Mouse (Mus musculus) embryonic facial prominence, embryonic 14.5 days (tissue): ENCODE data around the gene Alg14. TPM values are rescaled to one million over a fixed set of nuclear protein-coding genes. Genes with fewer than 3 reads are reported as not detected.

Experiments used
- ATAC-seq: fragments of 200-750 bp; cut with Nextera tagmentation; 2 replicates; pipeline ENCODE4 v1.8.0; 2017; ENCODE audit warnings: low read depth, moderate number of reproducible peaks, moderate TSS enrichment
- DNase-seq: peaks from one replicate; pipeline ENCODE4 v3.0.0-alpha.2; 2015; ENCODE audit warnings: low spot score
- H3K27ac ChIP-seq: fragments of 300-500 bp; sonication (generic); replicated peaks from 2 replicates; pipeline ENCODE4 v1.5.1; 2014; ENCODE audit warnings: low read depth, mild to moderate bottlenecking, low read length, moderate library complexity
- H3K27me3 ChIP-seq: fragments of 300-500 bp; sonication (generic); replicated peaks from 2 replicates; pipeline ENCODE4 v1.6.1; 2014; ENCODE audit warnings: low read length; ENCODE audit not compliant: control insufficient read depth, insufficient read depth
- H3K36me3 ChIP-seq: fragments of 300-500 bp; sonication (generic); 2 replicates; pipeline ENCODE4 v1.6.1; 2014; ENCODE audit warnings: low read length, mixed read lengths; ENCODE audit not compliant: control insufficient read depth, insufficient read depth
- H3K4me1 ChIP-seq: fragments of 300-500 bp; sonication (generic); 2 replicates; pipeline ENCODE4 v1.6.1; 2014; ENCODE audit warnings: antibody characterized with exemption, low read length; ENCODE audit not compliant: control insufficient read depth, insufficient read depth
- H3K4me2 ChIP-seq: fragments of 300-500 bp; sonication (generic); 2 replicates; pipeline ENCODE4 v1.6.1; 2014; ENCODE audit warnings: low read depth, mild to moderate bottlenecking, low read length, moderate library complexity, mixed read lengths
- H3K4me3 ChIP-seq: fragments of 300-500 bp; sonication (generic); 2 replicates; pipeline ENCODE4 v1.5.1; 2014; ENCODE audit warnings: low read depth, mild to moderate bottlenecking, low read length
- H3K9ac ChIP-seq: fragments of 300-500 bp; sonication (generic); 2 replicates; pipeline ENCODE4 v1.6.1; 2014; ENCODE audit warnings: low read depth, mild to moderate bottlenecking, low read length, moderate library complexity, mixed read lengths
- H3K9me3 ChIP-seq: fragments of 300-500 bp; sonication (generic); 2 replicates; pipeline ENCODE4 v1.6.1; 2016; ENCODE audit warnings: low read length; ENCODE audit not compliant: control insufficient read depth
- WGBS: fragments of 180-500 bp; shearing (Covaris S2); extraction: QIAGEN DNeasy Blood & Tissue Kit; methylation state at CpG from one replicate; pipeline ENCODE4 v1.1.7; 2014; 5-methylcytosine and 5-hydroxymethylcytosine counted together
- polyA plus RNA-seq: library from polyadenylated mRNA; unstranded; fragments of >200 nt; fragmentation: Nextera tagmentation; extraction: Ambion mirVana; gene quantifications from 2 replicates; pipeline ENCODE4 v1.2.1, GENCODE M21; 2014

The Alg14 gene
- polyA plus RNA-seq, result 38.8 and 49.6 TPM in 2 replicates

DNA sequence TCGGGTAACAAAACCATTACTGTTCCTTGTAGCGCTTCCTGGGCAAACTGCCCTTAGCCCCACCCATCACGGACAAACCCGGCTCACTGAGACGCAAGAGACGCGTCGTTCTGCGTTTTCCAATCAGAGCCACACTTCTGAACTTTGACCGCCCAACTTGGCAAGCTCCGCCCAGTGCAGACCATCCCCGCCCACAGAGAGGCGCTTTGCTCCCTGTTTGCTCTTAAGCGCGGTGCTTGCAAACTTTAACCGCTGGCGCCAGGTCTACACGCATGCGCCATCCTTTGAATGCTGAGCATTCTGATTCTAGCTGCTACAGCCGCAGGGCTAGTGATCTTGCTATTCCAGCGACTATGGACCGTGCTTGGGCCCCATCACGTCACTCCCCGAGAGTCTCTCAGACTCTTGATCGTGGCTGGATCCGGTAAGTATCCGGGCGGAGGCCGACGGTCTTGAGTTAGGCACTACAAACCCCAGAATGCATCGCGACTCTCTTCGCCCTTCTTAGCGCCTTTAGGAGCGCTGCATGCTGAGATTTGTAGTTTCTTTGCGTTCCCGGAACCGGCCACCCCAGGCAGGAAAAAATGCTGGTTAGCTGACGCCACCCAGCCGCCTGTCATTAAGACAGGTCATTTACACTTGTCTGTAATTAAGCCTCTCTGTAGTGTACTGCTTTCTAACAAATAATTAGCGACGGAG is at the start of gene Alg14:
Alg14 (plus strand) TSS at position 214 of the 699 bp plus-strand sequence.
- ATAC-seq (peak; percentile 97), DNase-seq (peak; percentile 100)
- Histone ChIP-seq H3K4me2 (peak within 1 kb of the TSS; percentile 65), H3K27ac (peak within 1 kb of the TSS; percentile 97), H3K9me3 (no peaks in the 10 kb centered on the region), H3K9ac (peak within 1 kb of the TSS; percentile 78), H3K27me3 (no peaks in the 10 kb centered on the region), H3K4me3 (peak within 1 kb of the TSS; percentile 68), H3K36me3 (no peaks in the 10 kb centered on the region), H3K4me1 (peaks cover 6% of the 10 kb centered on the region; the same call in 1 of the 2 replicates)
- under 1% methylated on average over 42 of the region's 42 CpGs for WGBS

DNA sequence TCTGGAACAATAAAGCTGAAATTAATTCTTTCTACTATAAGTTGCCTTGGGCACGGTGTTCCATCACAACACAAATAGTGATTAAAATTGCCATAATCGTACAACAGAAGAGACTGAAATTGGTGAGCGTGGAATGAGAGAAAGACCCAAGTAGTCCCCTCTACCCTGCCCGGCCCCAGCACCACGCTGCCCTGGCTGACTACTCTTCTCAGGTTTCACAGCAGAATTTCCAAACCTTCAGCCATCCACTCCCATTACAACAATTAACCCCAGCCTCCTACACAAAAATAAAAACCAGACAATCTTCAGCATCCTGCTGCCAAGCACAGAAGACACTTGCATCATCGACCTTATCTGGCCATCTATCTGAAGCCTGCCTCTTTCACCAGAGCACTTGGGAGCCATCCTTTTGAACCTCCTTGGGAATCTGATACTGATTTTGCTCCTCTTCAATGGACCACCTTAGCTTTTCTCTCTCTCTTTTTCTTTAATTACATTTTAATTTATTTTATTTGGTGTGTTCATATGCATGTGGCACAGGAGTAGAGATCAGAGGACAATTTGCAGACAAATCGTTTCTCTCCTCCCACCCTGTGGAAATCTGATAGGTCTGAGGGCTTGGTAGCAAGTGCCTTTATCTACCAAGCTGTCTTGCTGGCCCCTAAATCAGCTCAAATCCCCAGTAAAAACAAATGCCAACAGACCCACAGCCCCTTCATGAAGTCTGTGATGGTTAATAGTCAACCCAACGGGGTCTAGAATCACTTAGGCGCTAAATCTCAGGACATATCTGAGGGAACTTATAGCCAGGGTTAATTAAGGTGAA is 49.2 kb upstream of the Alg14 start:
- 43% methylated on average over 9 of the region's 9 CpGs for WGBS
- H3K36me3 ChIP-seq, result no peaks in the 10 kb centered on the region
- no peaks in the 10 kb centered on the region for H3K9me3 ChIP-seq
- no peak overlapping the region for H3K27ac ChIP-seq
- no peak overlapping the region for H3K9ac ChIP-seq
- H3K4me2 ChIP-seq, result no peak overlapping the region
- peaks cover 20% of the 10 kb centered on the region; the same call in 1 of the 2 replicates for H3K4me1 ChIP-seq
- H3K27me3 ChIP-seq, result no peaks in the 10 kb centered on the region
- 0 out of 2 replicates have a peak, but pooled peaks have one; percentile 35 for ATAC-seq
- peak; percentile 22 for DNase-seq
- H3K4me3 ChIP-seq, result no peak overlapping the region

DNA sequence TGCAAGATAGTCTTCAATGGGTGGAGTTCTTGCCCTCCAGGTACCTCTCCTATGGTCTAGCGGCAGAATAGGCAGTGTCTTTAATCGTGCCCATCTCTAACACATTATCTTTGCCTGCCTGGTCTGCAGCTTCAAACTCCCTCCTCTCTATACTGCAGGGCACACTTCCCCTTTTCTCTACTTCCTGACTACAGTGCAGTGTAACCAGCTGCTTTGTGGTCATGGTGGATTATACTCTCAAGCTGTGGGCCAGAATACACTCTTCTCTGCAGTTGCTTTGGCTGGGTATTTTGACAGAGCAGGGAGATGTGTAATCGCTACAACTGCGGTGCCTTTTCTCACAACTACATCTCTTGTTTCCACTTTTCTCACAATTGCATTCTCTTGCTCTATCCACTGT is 48.6 kb upstream of the Alg14 start:
- Histone ChIP-seq H3K4me2 (no peak overlapping the region), H3K36me3 (no peaks in the 10 kb centered on the region), H3K27me3 (no peaks in the 10 kb centered on the region), H3K4me1 (peaks cover 20% of the 10 kb centered on the region; the same call in 1 of the 2 replicates), H3K4me3 (no peak overlapping the region), H3K27ac (no peak overlapping the region), H3K9me3 (no peaks in the 10 kb centered on the region), H3K9ac (no peak overlapping the region)
- ATAC-seq (peak; percentile 80), DNase-seq (peak; percentile 86)
- 56% methylated on average over 4 of the region's 4 CpGs for WGBS

DNA sequence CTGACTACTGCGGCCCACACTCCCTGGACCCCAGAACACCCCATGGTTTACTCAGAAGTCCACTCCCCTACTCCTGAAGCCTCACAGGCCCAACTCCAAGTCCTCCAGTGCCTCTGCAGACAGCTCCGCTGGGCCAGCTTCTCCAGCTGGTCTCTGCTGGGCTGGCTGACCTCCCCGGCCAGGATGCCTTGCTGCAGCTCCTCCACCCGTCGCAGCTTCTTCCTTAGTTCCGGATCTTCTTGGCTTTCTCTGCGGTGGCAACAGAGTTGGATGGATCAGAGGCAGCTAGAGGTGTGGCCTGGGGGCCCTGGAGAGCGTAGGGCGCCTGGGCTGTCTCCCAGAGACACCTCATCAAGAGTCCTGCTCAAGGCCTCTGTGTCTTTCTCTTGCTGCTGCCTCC is 41.5 kb upstream of the Alg14 start:
- no peaks in the 10 kb centered on the region for H3K36me3 ChIP-seq
- no peaks in the 10 kb centered on the region for H3K9me3 ChIP-seq
- H3K4me1 ChIP-seq, result peaks cover 11% of the 10 kb centered on the region
- no peak overlapping the region for H3K27ac ChIP-seq
- H3K4me2 ChIP-seq, result no peak overlapping the region
- no peak for DNase-seq
- no peak for ATAC-seq
- no peaks in the 10 kb centered on the region for H3K27me3 ChIP-seq
- H3K4me3 ChIP-seq, result no peak overlapping the region
- no peak overlapping the region for H3K9ac ChIP-seq
- 91% methylated on average over 9 of the region's 9 CpGs for WGBS

DNA sequence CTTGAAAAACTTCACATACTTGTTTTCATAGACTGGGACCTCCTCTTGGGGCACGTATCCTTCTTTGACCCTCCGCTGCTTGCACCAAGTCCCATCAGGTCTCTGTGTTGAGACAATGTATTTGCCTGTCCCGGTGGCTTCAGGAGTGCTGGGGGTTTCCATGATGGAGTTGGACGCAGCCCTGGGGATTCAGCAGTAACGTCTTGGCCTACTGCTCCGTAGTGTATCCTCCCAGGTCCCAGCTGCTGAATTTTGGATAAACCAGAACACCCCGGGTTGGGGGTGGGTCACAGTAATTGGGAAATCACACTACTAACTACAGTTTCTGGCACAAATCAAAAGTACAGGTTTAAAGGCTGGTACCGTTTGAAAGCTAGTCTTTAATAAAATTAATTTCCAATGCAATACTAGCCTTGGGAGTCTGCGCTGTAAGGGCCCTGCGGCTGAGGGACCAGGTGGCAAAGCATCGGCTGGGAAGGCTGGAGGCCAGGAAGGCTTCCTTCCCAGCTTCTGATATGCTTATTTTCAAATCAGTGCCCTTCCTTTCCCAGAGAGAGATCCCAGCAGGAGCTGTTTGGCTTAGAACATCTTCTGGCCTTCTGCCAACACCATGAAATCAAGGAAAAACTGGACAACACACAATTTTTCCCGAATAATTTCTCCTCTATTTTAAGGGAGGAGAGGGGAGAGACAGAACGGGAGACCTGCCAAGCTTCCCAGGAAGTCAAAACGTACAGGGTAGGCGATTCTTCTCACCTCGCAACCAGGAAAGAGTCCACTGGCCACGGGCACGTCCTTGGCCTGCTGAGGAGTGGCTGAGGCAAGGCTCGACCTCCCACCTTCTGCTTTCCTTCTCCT is 40.8 kb upstream of the Alg14 start:
- H3K27ac ChIP-seq, result no peak overlapping the region
- no peak overlapping the region for H3K4me3 ChIP-seq
- 69% methylated on average over 19 of the region's 19 CpGs for WGBS
- H3K27me3 ChIP-seq, result no peaks in the 10 kb centered on the region
- ATAC-seq (no peak), DNase-seq (peak; percentile 41)
- H3K9me3 ChIP-seq, result no peaks in the 10 kb centered on the region
- no peak overlapping the region for H3K9ac ChIP-seq
- H3K36me3 ChIP-seq, result no peaks in the 10 kb centered on the region
- no peak overlapping the region for H3K4me2 ChIP-seq
- H3K4me1 ChIP-seq, result peaks cover 11% of the 10 kb centered on the region

DNA sequence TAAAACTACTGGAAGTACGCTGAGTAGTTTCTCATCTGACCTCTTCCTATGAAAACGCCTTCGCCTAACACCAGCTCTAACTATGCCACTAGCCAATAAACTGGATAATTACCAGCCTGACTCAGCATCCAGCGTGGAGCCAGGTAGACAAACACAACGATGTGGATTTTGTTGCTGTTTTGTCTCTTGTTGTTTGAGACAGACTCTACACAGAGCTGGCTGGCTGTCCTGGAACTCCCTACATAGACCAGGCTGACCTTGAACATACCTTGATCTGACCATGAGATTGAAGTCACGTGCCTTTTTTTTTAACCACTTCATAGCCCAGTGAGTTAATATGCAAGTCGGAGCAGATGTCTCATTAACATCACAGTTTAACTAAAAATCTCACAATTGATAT is 36.1 kb upstream of the Alg14 start:
- no peak for DNase-seq
- no peak for ATAC-seq
- 89% methylated on average over 7 of the region's 7 CpGs for WGBS

DNA sequence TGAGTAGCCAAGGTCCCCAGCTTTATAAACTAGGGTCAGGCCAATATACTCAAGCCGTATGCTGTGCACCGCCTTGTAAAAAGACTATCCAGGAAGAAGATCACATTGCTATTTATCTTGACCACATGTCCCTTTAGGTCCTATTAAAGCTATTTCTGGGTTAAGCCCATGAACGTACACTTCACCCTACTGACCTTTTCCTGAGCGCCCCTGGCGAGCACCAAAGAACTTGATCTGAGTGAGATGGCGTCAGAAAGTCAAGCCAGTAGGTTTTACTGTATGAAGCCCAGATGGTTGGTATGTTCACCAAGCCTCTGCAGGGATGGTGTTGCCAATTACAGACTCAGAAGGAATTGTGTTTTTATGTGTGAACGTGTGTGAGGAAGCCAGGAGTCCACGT is 35.4 kb upstream of the Alg14 start:
- H3K36me3 ChIP-seq, result no peaks in the 10 kb centered on the region
- no peaks in the 10 kb centered on the region for H3K9me3 ChIP-seq
- no peak for ATAC-seq
- no peak overlapping the region for H3K4me3 ChIP-seq
- no peak for DNase-seq
- H3K9ac ChIP-seq, result no peak overlapping the region
- WGBS, result 72% methylated on average over 8 of the region's 8 CpGs
- no peak overlapping the region for H3K27ac ChIP-seq
- peaks cover 8% of the 10 kb centered on the region; the same call in 1 of the 2 replicates for H3K4me1 ChIP-seq
- H3K27me3 ChIP-seq, result peaks cover 19% of the 10 kb centered on the region
- no peak overlapping the region for H3K4me2 ChIP-seq

More for the DNA sequence above, 36.1 kb upstream of the Alg14 start:
- Histone ChIP-seq H3K4me1 (peaks cover 14% of the 10 kb centered on the region), H3K27me3 (peaks cover 12% of the 10 kb centered on the region), H3K9ac (no peak overlapping the region), H3K9me3 (no peaks in the 10 kb centered on the region), H3K4me2 (no peak overlapping the region), H3K4me3 (no peak overlapping the region), H3K36me3 (no peaks in the 10 kb centered on the region), H3K27ac (no peak overlapping the region)

DNA sequence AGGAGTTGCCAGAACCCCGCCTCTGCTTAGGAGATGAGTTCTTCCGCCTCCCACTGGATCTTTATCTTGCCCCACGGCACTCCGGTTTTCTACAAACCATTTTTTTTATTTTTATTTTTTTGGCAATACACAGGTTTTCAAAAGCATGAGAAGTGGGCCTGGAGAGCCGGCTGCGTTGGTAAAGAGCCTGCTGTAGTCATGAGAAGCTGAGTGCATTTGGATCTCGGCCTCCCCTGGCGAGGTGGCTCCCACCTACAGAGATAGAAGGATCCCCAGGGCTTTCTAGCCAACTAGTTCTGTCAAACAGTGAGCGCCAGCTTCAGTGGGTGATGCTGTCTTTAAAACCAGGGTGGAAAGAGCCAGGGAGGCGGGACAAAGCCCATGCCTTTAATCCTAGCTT is 34.2 kb upstream of the Alg14 start:
- H3K27ac ChIP-seq, result no peak overlapping the region
- H3K9me3 ChIP-seq, result no peaks in the 10 kb centered on the region
- no peak overlapping the region for H3K4me3 ChIP-seq
- ATAC-seq (no peak), DNase-seq (no peak)
- H3K36me3 ChIP-seq, result no peaks in the 10 kb centered on the region
- H3K4me1 ChIP-seq, result 0 out of 2 replicates have a peak, but pooled peaks cover 5% of the 10 kb centered on the region
- H3K9ac ChIP-seq, result no peak overlapping the region
- H3K4me2 ChIP-seq, result no peak overlapping the region
- peaks cover 30% of the 10 kb centered on the region for H3K27me3 ChIP-seq
- WGBS, result 82% methylated on average over 10 of the region's 10 CpGs
